Mouse (Mus musculus) spleen, adult 2 months (tissue): Measurements from ENCODE around the gene Slc17a5. TPM values are rescaled to one million over a fixed set of nuclear protein-coding genes. Genes with fewer than 3 reads are reported as not detected.

Experiments used
- DNase-seq, 2 experiments: peaks; one replicate each; pipeline versions ENCODE4 v3.0.0 to v3.0.0-alpha.2; 2012 to 2021; ENCODE audit warnings: low spot score in 2 of 2, low read depth in 1 of 2
- H3K27ac ChIP-seq: fragments of 200-500 bp; 2 replicates; pipeline ENCODE4 v1.5.1; 2012; ENCODE audit warnings: low read length, inconsistent platforms; ENCODE audit not compliant: insufficient read depth
- H3K27me3 ChIP-seq: fragments of 200-500 bp; 2 replicates; pipeline ENCODE4 v1.6.1; 2012; ENCODE audit warnings: mild to moderate bottlenecking, moderate library complexity, low read length, inconsistent platforms; ENCODE audit not compliant: control insufficient read depth, insufficient read depth
- H3K36me3 ChIP-seq: fragments of 200-500 bp; 2 replicates; pipeline ENCODE4 v1.6.1; 2012; ENCODE audit warnings: mild to moderate bottlenecking, low read length, inconsistent platforms; ENCODE audit not compliant: control insufficient read depth, insufficient read depth
- H3K4me1 ChIP-seq: fragments of 200-500 bp; 2 replicates; pipeline ENCODE4 v1.6.1; 2011; ENCODE audit warnings: inconsistent platforms; ENCODE audit not compliant: control insufficient read depth, insufficient read depth, insufficient read length
- H3K4me3 ChIP-seq: fragments of 200-500 bp; 2 replicates; pipeline ENCODE4 v1.5.1; 2011; ENCODE audit warnings: mild to moderate bottlenecking, inconsistent platforms; ENCODE audit not compliant: insufficient read depth, insufficient read length; ENCODE audit errors: extremely low read depth
- CTCF ChIP-seq: fragments of 200-500 bp; IDR thresholded peaks from 2 replicates; pipeline ENCODE4 v1.5.1; 2011; ENCODE audit warnings: mild to moderate bottlenecking, inconsistent platforms; ENCODE audit not compliant: insufficient read depth, insufficient read length, insufficient replicate concordance; ENCODE audit errors: extremely low read depth
- POLR2A ChIP-seq: fragments of 200-500 bp; IDR thresholded peaks from 2 replicates; pipeline ENCODE4 v1.6.1; 2011; ENCODE audit warnings: low read depth, low read length, inconsistent platforms
- WGBS: fragments of 180-500 bp; shearing (Covaris S2); methylation state at CpG from one replicate; pipeline ENCODE4 v1.1.7; 2018; 5-methylcytosine and 5-hydroxymethylcytosine counted together
- polyA plus RNA-seq: library from polyadenylated mRNA; depleted of rRNA; stranded (reverse); fragments of >200 nt; gene quantifications from 2 replicates; pipeline ENCODE4 v1.2.3, GENCODE M21; 2012

Slc17a5 gene
- polyA plus RNA-seq, 1 experiment = 4.3 TPM

DNA sequence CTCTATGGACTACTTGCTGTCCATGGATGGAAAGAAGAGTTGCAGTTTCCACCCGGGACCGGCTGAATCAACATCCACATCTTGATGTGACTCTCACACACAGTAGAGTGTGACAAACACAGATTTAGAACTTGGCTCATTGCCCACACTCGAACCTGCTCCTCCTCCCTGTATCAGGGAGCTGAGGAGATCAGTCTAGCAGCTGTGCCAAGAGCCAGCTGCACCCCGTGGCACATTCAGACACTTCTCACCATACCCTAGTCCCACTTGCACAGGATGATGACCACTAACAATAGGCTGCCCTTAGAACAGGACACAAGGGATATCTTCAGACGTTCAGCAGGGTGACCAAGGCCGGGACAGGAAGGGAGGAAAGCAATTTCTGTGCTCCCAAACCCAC is 26.4 kb upstream of the Slc17a5 start:
- DNase-seq = no peak
- TF ChIP-seq CTCF (no peak), POLR2A (no peak)
- H3K4me3 ChIP-seq = no peak overlapping the region
- 49% methylated on average over 6 of the region's 6 CpGs for WGBS
- H3K4me1 ChIP-seq = peaks cover 2% of the 10 kb centered on the region; the same call in 1 of the 2 replicates
- peaks cover 9% of the 10 kb centered on the region for H3K27me3 ChIP-seq
- H3K27ac ChIP-seq = no peak overlapping the region
- no peaks in the 10 kb centered on the region for H3K36me3 ChIP-seq

DNA sequence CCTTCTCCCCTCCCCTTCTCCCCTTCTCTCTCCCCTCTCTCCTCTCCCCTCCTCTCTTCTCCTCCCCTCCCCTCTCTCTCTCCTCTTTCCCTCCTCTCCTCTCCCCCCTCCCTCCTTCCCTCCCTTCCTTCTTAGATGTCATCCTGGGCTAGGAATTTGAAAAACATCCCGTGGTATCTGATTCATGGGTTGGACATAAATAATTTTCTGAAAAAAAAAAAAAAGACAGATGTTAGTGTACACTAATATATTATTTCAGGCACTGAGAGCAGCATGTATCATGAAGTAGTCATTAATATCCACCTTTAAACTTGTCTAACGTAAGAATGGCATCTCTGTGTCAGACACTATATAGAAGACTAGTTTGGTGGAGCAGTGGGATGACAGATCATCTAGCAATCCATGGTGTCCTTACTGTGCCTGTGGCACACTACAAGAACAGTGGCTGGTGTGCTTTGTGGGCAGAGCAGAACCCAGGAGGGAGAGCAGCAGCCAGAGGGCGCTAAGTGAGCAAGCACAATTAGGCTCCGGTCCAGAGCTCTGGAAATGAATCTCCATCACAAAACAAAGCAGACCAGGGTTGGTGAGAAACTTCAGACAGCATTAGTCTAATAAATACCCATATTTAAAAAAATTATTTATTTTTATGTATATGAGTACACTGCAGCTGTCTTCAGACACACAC is 13.3 kb upstream of the Slc17a5 start:
- H3K27me3 ChIP-seq = no peaks in the 10 kb centered on the region
- H3K36me3 ChIP-seq = no peaks in the 10 kb centered on the region
- no peak overlapping the region for H3K27ac ChIP-seq
- TF ChIP-seq POLR2A (no peak), CTCF (no peak)
- no peak for DNase-seq
- no peak overlapping the region for H3K4me3 ChIP-seq
- WGBS = 57% methylated on average over 4 of the region's 4 CpGs
- H3K4me1 ChIP-seq = no peaks in the 10 kb centered on the region

DNA sequence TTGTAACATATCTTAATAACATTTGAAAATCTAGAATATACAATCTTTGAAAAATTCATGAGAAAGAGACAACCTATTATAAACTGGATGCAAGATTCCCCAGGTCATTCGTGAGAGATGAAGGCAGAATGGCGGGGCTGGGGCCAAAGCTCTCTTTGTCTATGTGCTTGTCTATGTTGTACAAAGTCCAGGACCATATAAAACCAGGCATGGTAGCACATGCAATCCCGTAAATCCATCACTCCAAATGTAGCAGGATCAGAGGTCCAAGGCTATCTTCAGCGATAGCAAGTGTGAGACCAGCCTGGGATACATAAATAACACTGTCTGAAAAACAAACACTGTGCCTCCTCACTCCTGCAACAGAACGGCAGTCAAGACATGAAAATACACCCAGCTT is 12.1 kb upstream of the Slc17a5 start:
- Histone ChIP-seq H3K4me3 (no peak overlapping the region), H3K27me3 (no peaks in the 10 kb centered on the region), H3K27ac (no peak overlapping the region), H3K4me1 (no peaks in the 10 kb centered on the region), H3K36me3 (no peaks in the 10 kb centered on the region)
- 90% methylated on average over 5 of the region's 5 CpGs for WGBS
- DNase-seq = no peak
- TF ChIP-seq POLR2A (no peak), CTCF (no peak)

DNA sequence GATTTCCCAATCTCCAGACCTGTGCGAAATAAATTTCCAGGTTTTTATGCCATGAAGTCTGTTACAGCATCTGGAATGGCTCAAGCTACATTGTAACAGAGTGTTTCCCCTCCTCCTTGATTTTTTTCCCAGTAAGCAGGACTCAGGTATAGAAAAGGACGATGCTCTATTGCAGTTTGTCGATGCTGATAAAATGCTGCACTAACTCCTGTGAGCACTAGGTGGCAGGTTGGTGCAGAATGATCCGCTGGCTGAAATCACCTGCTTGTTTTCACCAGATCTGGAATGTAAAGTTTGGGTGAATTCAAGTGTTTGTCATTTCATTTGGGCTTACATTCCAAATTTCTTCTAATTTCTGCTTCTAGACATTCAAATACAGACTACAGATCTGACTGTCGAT is 9.0 kb upstream of the Slc17a5 start:
- TF ChIP-seq CTCF = peak; percentile 50; the same call in 1 of the 2 replicates
- no peak for TF ChIP-seq POLR2A
- DNase-seq = peak in 1 of 2 experiments; percentile 35
- 9% methylated on average over 5 of the region's 5 CpGs for WGBS

DNA sequence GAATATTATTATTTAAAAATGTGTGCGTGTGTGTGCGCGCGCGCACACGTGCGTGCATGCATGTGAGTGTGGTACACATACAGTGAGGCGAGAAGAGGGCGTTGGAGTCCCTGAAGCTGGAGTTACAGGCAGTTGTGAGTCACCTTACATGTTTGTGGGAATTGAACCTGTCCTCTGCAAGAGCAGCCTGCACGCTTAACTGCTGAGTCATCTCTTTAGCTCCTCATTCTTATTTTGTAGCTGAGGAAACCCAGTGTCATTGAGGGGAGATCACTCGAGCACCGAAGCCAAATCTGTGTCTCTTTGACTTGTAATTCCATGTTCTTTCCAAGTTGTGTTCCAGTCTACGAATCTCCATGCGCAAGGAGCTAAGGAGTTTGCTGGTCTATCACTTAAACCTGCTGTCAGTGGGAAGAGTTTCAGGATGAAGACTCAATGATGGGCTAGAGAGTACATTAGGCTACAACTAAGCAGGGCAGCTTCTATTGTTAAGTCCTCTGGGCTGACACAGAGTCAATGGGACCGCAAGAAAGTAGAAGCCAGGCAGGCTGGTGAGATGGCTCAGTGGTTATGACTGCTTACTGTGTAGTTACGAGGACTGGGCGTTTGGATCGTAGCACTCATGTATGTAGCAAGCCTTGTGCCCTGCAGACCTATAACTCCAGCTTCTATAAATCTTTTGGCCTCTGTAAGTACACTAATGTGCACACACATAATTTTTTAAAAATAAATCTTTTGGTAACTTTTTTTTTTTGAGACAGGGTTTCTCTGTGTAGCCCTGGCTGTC is 8.1 kb upstream of the Slc17a5 start:
- TF ChIP-seq POLR2A (no peak), CTCF (no peak)
- Histone ChIP-seq H3K27ac (no peak overlapping the region), H3K4me3 (no peak overlapping the region), H3K27me3 (no peaks in the 10 kb centered on the region), H3K4me1 (no peaks in the 10 kb centered on the region), H3K36me3 (no peaks in the 10 kb centered on the region)
- 82% methylated on average over 18 of the region's 18 CpGs for WGBS
- no peak for DNase-seq

More for the DNA sequence above, 9.0 kb upstream of the Slc17a5 start:
- no peaks in the 10 kb centered on the region for H3K27me3 ChIP-seq
- no peak overlapping the region for H3K4me3 ChIP-seq
- no peaks in the 10 kb centered on the region for H3K4me1 ChIP-seq
- no peaks in the 10 kb centered on the region for H3K36me3 ChIP-seq
- H3K27ac ChIP-seq = no peak overlapping the region

DNA sequence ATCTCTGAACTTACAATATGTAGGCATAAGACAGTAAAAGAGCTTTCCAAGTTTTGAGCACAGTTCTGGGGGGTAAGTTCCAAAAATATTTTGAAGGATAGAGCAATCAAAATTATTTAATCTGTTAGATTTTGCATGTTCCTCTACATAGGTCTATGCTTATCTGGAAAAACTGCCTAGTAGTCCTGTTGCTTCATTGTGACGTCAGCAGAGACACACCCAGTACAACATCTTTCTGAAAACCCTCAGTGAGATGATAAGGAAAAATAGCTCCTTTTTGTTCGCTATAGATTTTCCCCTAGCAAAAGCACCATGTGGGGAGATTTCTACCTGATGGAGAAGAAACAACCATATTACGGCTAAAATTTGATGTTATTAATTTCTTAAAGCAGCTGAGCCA is 7.4 kb upstream of the Slc17a5 start:
- Histone ChIP-seq H3K4me3 (no peak overlapping the region), H3K4me1 (no peaks in the 10 kb centered on the region), H3K27me3 (no peaks in the 10 kb centered on the region), H3K27ac (no peak overlapping the region), H3K36me3 (no peaks in the 10 kb centered on the region)
- WGBS = 86% methylated on average over 3 of the region's 3 CpGs
- no peak for TF ChIP-seq POLR2A
- no peak for TF ChIP-seq CTCF
- DNase-seq = no peak

DNA sequence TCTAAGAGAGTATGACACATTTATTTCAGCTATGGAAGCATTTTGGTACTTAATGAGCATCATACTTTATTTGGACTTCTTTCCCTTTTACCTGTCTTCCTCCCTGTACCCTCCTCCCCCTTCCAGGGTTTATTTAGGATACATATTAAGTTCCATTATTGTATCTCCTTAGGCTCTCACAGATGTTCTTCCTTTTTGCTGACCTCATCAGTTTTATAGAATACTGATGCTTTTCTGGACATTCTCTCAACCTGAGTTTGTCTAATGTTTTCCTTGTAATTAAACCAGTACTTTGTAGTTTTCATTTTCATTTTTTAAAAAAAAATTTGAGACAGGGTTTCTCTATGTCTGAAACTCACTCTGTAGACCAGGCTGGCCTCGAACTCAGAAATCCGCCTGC is 2.6 kb upstream of the Slc17a5 start:
- Histone ChIP-seq H3K4me1 (no peaks in the 10 kb centered on the region), H3K4me3 (no peak overlapping the region), H3K27me3 (no peaks in the 10 kb centered on the region), H3K36me3 (no peaks in the 10 kb centered on the region), H3K27ac (no peak overlapping the region)
- WGBS = 93% methylated on average over 2 of the region's 2 CpGs
- no peak for DNase-seq
- TF ChIP-seq CTCF (no peak), POLR2A (no peak)
